Mouse (Mus musculus) cerebellum, postnatal 25 days (tissue): ENCODE measurements around the gene Hsd17b13.
"Not testable (repeated sequence)": the region's sequence is repeated elsewhere in the genome, so short reads cannot be mapped to it uniquely, and the experiment has no call there.

Experiments
- DNase-seq, 2 experiments: peaks; one replicate each; pipeline ENCODE4 v3.0.0; 2021; ENCODE audit warnings: mixed read lengths in 2 of 2

The Hsd17b13 gene

GRCm38 (mm10) chr5:103977297-103977696 is at the start of gene Hsd17b13:
Gene Hsd17b13 (minus strand): TSS chr5:103977410.
- DNase-seq = no peak

GRCm38 (mm10) chr5:104025245-104025854 is 48.1 kb upstream of the Hsd17b13 start:
- DNase-seq = no peak

GRCm38 (mm10) chr5:104024762-104025161 is 47.6 kb upstream of the Hsd17b13 start:
- no peak for DNase-seq

- DNase-seq = not testable (repeated sequence)
These were observed 47.0 kb upstream of the Hsd17b13 start for GRCm38 (mm10) chr5:104024193-104024592.

- DNase-seq = no peak
These were observed 46.2 kb upstream of the Hsd17b13 start for GRCm38 (mm10) chr5:104023289-104024020.

GRCm38 (mm10) chr5:104022558-104022957 is 45.3 kb upstream of the Hsd17b13 start:
- DNase-seq = no peak

- peak; percentile 72 for DNase-seq
These were observed 44.6 kb upstream of the Hsd17b13 start, which contains the start of gene Hsd17b11 for GRCm38 (mm10) chr5:104021597-104022378. Gene Hsd17b11 (minus strand): TSS chr5:104021919.

GRCm38 (mm10) chr5:104011419-104011818 is 34.2 kb upstream of the Hsd17b13 start:
- DNase-seq = no peak

GRCm38 (mm10) chr5:104010261-104010660 is 33.1 kb upstream of the Hsd17b13 start:
- no peak for DNase-seq

- DNase-seq = no peak
These were observed 32.2 kb upstream of the Hsd17b13 start for GRCm38 (mm10) chr5:104009421-104009820.

GRCm38 (mm10) chr5:104007801-104008200 is 30.6 kb upstream of the Hsd17b13 start:
- no peak for DNase-seq

GRCm38 (mm10) chr5:104006811-104007210 is 29.6 kb upstream of the Hsd17b13 start:
- no peak for DNase-seq

GRCm38 (mm10) chr5:104003955-104004354 is 26.7 kb upstream of the Hsd17b13 start:
- no peak for DNase-seq

GRCm38 (mm10) chr5:104003256-104003931 is 26.2 kb upstream of the Hsd17b13 start:
- no peak for DNase-seq

GRCm38 (mm10) chr5:104002549-104003255 is 25.5 kb upstream of the Hsd17b13 start:
- DNase-seq = no peak

GRCm38 (mm10) chr5:103999738-104000137 is 22.5 kb upstream of the Hsd17b13 start:
- peak; percentile 85 to 91 for DNase-seq

GRCm38 (mm10) chr5:103998739-103999138 is 21.5 kb upstream of the Hsd17b13 start:
- DNase-seq = peak; percentile 56 to 79

- DNase-seq = peak in 1 of 2 experiments; percentile 34
These were observed 18.0 kb upstream of the Hsd17b13 start for GRCm38 (mm10) chr5:103995181-103995580.

GRCm38 (mm10) chr5:103994669-103995068 is 17.5 kb upstream of the Hsd17b13 start:
- DNase-seq = no peak

- DNase-seq = no peak
These were observed 16.4 kb upstream of the Hsd17b13 start for GRCm38 (mm10) chr5:103993601-103994000.

GRCm38 (mm10) chr5:103992831-103993230 is 15.6 kb upstream of the Hsd17b13 start:
- no peak for DNase-seq
